Mouse (Mus musculus) G1E (cell line): Measurements from ENCODE around the gene Apba3.

ENCODE experiments used
- CTCF ChIP-seq: IDR thresholded peaks from 2 replicates; pipeline ENCODE4 v1.5.1; 2012; ENCODE audit warnings: low read depth, low read length, inconsistent platforms, mixed read lengths
- GATA1 ChIP-seq: IDR thresholded peaks from 2 replicates; pipeline ENCODE4 v1.6.1; 2012; ENCODE audit warnings: borderline replicate concordance, low read length, inconsistent platforms, mixed read lengths

DNA sequence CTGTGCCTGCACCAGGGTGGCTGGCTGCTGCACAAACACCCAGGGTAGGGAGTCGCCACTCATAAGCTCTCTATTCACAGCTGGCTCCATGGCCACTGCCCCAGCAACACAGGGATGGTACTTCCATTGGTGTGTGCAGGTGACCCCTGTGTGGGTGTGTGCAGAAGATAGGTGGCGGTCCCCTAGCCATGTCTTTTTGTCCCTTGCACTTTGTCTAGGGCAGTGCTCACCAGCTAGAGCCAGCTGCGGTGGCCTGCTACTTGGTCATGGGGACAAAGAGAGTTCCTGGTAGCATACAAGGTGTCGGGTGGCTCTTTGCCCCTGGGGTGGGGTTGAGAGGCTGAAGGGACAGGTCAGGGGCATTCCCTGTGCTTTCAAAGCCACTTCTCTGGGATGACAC, 22.6 kb upstream of the Apba3 start:
- TF ChIP-seq GATA1 (no peak), CTCF (no peak)
